Mouse (Mus musculus) forebrain, embryonic 12.5 days (tissue): ENCODE results near the gene Pcna. TPM values are rescaled to one million over a fixed set of nuclear protein-coding genes. Genes with fewer than 3 reads are reported as not detected.
"Not testable (repeated sequence)": the region's sequence is repeated elsewhere in the genome, so short reads cannot be mapped to it uniquely, and the experiment has no call there.

Source experiments
- ATAC-seq: fragments of 200-750 bp; cut with Nextera tagmentation; 2 replicates; pipeline ENCODE4 v1.8.0; 2017; ENCODE audit warnings: moderate TSS enrichment; ENCODE audit not compliant: low FRiP score
- H3K27ac ChIP-seq: fragments of 300-500 bp; sonication (generic); 2 replicates; pipeline ENCODE4 v1.5.1; 2016; ENCODE audit warnings: mild to moderate bottlenecking
- H3K27me3 ChIP-seq: fragments of 300-500 bp; sonication (generic); 2 replicates; pipeline ENCODE4 v1.6.1; 2016; ENCODE audit warnings: mild to moderate bottlenecking
- H3K36me3 ChIP-seq: fragments of 300-500 bp; sonication (generic); replicated peaks from 2 replicates; pipeline ENCODE4 v1.6.1; 2016; ENCODE audit warnings: mild to moderate bottlenecking
- H3K4me1 ChIP-seq: fragments of 300-500 bp; sonication (generic); 2 replicates; pipeline ENCODE4 v1.6.1; 2016
- H3K4me2 ChIP-seq: fragments of 300-500 bp; sonication (generic); 2 replicates; pipeline ENCODE4 v1.6.1; 2016; ENCODE audit warnings: mild to moderate bottlenecking, moderate library complexity
- H3K4me3 ChIP-seq: fragments of 300-500 bp; sonication (generic); replicated peaks from 2 replicates; pipeline ENCODE4 v1.5.1; 2016; ENCODE audit warnings: mild to moderate bottlenecking
- H3K9ac ChIP-seq: fragments of 300-500 bp; sonication (generic); 2 replicates; pipeline ENCODE4 v1.6.1; 2016; ENCODE audit warnings: mild to moderate bottlenecking
- H3K9me3 ChIP-seq: fragments of 300-500 bp; sonication (generic); 2 replicates; pipeline ENCODE4 v1.6.1; 2016
- WGBS: fragments of 180-500 bp; shearing (Covaris S2); methylation state at CpG from one replicate; pipeline ENCODE4 v1.1.7; 2016; 5-methylcytosine and 5-hydroxymethylcytosine counted together
- polyA plus RNA-seq: library from polyadenylated mRNA; unstranded; fragments of >200 nt; fragmentation: Nextera tagmentation; extraction: Ambion mirVana; gene quantifications from 2 replicates; pipeline ENCODE4 v1.2.1, GENCODE M21; 2016

The Pcna gene
- polyA plus RNA-seq, 1 experiment from 2014 or later = 322 TPM

- Histone ChIP-seq H3K27me3 (no peaks in the 10 kb centered on the region), H3K9ac (peak within 1 kb of the TSS; percentile 66), H3K36me3 (peaks cover 28% of the 10 kb centered on the region), H3K4me2 (peak within 1 kb of the TSS; percentile 77), H3K9me3 (no peaks in the 10 kb centered on the region), H3K4me1 (peaks cover 38% of the 10 kb centered on the region), H3K27ac (peak within 1 kb of the TSS; percentile 80), H3K4me3 (peak within 1 kb of the TSS; percentile 61)
- ATAC-seq = peak; percentile 94
- 7% methylated on average over 50 of the region's 50 CpGs for WGBS
These were observed 5.4 kb downstream of the Pcna start, which contains the start of gene Tmem230 for GRCm38 (mm10) chr2:132247539-132248313. Gene Tmem230 (minus strand): TSS chr2:132247807.

DNA sequence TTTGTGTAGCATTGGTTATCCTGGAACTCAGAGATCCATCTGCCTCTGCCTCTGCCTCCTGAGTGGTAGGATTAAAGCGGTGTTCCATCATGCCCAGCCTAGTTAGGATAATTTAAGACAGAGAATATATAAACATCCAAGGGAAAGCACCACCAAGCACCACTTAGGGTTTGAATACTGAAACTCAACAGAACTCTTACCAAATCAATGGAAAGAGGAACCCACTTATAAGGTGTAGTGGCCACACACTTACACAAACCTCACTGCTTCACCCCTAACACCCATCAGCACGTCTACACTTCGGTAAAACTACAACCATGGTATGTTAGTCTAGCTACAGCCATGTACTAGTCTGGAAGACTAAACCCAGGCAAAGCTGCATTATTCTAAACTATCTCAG lies 9.7 kb downstream of the Pcna start:
- no peak overlapping the region for H3K27ac ChIP-seq
- no peak overlapping the region for H3K4me2 ChIP-seq
- no peak overlapping the region for H3K4me3 ChIP-seq
- H3K9ac ChIP-seq = no peak overlapping the region
- H3K27me3 ChIP-seq = no peaks in the 10 kb centered on the region
- peaks cover 15% of the 10 kb centered on the region for H3K4me1 ChIP-seq
- 92% methylated on average over 3 of the region's 3 CpGs for WGBS
- no peaks in the 10 kb centered on the region for H3K9me3 ChIP-seq
- ATAC-seq = no peak
- peaks cover 18% of the 10 kb centered on the region for H3K36me3 ChIP-seq

- not testable (repeated sequence) for ATAC-seq, H3K27me3 ChIP-seq, H3K4me3 ChIP-seq, H3K9me3 ChIP-seq, H3K27ac ChIP-seq, H3K4me1 ChIP-seq, H3K9ac ChIP-seq, H3K4me2 ChIP-seq
- H3K36me3 ChIP-seq = peaks cover 18% of the 10 kb centered on the region
- 26% methylated on average over 10 of the region's 10 CpGs for WGBS
These were observed 12.7 kb downstream of the Pcna start for GRCm38 (mm10) chr2:132240457-132240856.

DNA sequence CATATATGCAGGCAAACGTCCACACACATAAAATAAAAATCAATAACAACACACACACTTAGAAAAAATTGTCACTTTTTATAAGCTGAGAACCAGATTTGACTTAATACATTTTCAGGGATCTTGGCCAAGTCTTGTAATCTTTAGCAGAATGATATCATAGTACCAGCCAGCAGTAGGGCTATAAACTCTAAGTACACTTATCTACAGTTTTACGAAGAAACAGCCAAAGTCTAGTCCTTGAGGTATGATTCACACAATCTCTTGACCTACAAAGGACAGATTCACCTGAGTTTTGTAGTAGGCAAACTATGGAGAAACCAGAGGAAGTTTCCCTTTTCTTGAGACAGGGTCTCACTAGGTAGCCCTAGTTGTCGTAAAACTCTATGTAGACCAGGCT lies 13.7 kb downstream of the Pcna start:
- not testable (repeated sequence) for H3K9me3 ChIP-seq, H3K27me3 ChIP-seq, H3K4me2 ChIP-seq, ATAC-seq, H3K4me3 ChIP-seq, H3K27ac ChIP-seq, H3K4me1 ChIP-seq, H3K9ac ChIP-seq
- H3K36me3 ChIP-seq = peaks cover 10% of the 10 kb centered on the region
- WGBS = 88% methylated on average over 3 of the region's 3 CpGs

- no peaks in the 10 kb centered on the region for H3K27me3 ChIP-seq
- H3K4me3 ChIP-seq = no peak overlapping the region
- no peak overlapping the region for H3K27ac ChIP-seq
- H3K4me1 ChIP-seq = no peaks in the 10 kb centered on the region
- H3K4me2 ChIP-seq = no peak overlapping the region
- H3K9ac ChIP-seq = no peak overlapping the region
- H3K36me3 ChIP-seq = no peaks in the 10 kb centered on the region
- ATAC-seq = no peak
- H3K9me3 ChIP-seq = no peaks in the 10 kb centered on the region
- WGBS = 76% methylated on average over 7 of the region's 7 CpGs
These were observed 17.1 kb downstream of the Pcna start for GRCm38 (mm10) chr2:132235975-132236374.

GRCm38 (mm10) chr2:132235291-132235690 lies 17.8 kb downstream of the Pcna start:
- H3K27me3 ChIP-seq = no peaks in the 10 kb centered on the region
- ATAC-seq = no peak
- WGBS = 72% methylated on average over 2 of the region's 2 CpGs
- H3K4me2 ChIP-seq = no peak overlapping the region
- no peak overlapping the region for H3K27ac ChIP-seq
- H3K36me3 ChIP-seq = no peaks in the 10 kb centered on the region
- no peaks in the 10 kb centered on the region for H3K4me1 ChIP-seq
- no peak overlapping the region for H3K4me3 ChIP-seq
- no peaks in the 10 kb centered on the region for H3K9me3 ChIP-seq
- no peak overlapping the region for H3K9ac ChIP-seq

DNA sequence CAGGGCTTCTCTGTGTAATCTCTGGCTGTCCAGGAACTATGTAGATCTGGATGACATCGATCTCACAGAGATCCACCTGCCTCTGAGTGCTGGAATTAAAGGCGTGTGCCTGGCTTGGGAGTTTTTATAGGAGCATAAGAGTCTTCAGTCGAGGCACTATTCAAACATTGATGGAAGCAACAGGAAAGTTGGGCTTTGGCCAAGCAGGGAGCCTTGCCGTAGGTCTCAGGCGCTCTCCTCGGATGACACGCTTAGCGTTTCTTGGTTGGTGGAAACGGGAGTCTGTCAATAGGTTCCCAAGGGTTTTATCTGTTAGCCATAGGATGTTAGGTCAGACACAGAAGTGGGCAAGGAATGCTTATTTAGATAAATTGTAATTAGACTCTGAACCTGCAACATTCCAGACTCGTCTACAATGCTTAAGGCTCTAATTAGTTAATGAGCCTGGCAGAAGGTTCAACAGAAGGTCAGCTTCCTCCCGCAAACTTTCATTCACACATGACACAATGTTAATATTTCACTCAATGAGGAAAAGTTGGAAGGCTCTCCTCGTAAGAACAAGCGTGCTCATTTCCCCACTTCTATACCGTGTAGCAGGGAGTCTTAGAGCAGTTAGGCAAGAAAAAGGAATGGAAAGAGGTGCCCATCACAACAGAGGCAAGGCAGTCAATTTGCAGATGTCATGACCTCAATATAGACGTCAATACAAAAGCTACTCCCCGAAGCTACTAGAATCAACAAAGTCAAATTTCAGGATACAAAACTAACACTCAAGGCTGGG lies 18.9 kb downstream of the Pcna start:
- Histone ChIP-seq H3K9ac (no peak overlapping the region), H3K9me3 (no peaks in the 10 kb centered on the region), H3K36me3 (no peaks in the 10 kb centered on the region), H3K4me1 (no peaks in the 10 kb centered on the region), H3K4me3 (no peak overlapping the region), H3K4me2 (no peak overlapping the region), H3K27me3 (no peaks in the 10 kb centered on the region), H3K27ac (no peak overlapping the region)
- ATAC-seq = no peak
- WGBS = 75% methylated on average over 16 of the region's 16 CpGs

DNA sequence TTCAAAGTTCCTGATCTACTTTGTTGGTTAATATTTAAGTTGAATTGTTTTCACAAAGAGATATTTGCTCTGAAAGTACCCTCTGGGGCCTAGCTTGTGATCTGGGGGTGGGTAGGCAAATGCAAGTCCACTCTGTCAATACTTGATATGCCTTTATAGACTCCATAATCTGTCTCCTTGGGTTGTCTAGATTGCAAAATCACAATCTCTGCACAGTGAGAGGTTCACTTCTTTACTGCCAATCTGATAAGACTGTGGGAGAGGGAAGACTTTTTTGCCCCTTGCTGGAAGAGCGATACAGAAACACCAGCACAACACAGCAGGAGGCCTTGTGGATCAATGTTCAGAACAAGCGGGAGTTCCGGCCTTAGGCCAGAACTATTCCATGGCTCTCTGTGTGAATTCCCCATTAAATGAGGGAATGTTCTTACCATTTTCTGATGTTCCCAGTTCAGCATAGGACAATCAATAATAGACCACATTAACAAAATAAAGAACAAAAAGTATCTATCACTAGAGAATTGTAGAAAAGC lies 20.6 kb downstream of the Pcna start:
- no peak for ATAC-seq
- Histone ChIP-seq H3K36me3 (no peaks in the 10 kb centered on the region), H3K9me3 (no peaks in the 10 kb centered on the region), H3K4me1 (no peaks in the 10 kb centered on the region), H3K9ac (no peak overlapping the region), H3K27me3 (no peaks in the 10 kb centered on the region), H3K4me2 (no peak overlapping the region), H3K27ac (no peak overlapping the region), H3K4me3 (no peak overlapping the region)
- 73% methylated on average over 3 of the region's 3 CpGs for WGBS

- Histone ChIP-seq H3K36me3 (no peaks in the 10 kb centered on the region), H3K4me3 (no peak overlapping the region), H3K9ac (no peak overlapping the region), H3K9me3 (no peaks in the 10 kb centered on the region), H3K27ac (no peak overlapping the region), H3K4me1 (no peaks in the 10 kb centered on the region), H3K4me2 (no peak overlapping the region), H3K27me3 (no peaks in the 10 kb centered on the region)
- WGBS = 87% methylated on average over 4 of the region's 4 CpGs
- no peak for ATAC-seq
These were observed 28.8 kb downstream of the Pcna start for GRCm38 (mm10) chr2:132224359-132224758.

DNA sequence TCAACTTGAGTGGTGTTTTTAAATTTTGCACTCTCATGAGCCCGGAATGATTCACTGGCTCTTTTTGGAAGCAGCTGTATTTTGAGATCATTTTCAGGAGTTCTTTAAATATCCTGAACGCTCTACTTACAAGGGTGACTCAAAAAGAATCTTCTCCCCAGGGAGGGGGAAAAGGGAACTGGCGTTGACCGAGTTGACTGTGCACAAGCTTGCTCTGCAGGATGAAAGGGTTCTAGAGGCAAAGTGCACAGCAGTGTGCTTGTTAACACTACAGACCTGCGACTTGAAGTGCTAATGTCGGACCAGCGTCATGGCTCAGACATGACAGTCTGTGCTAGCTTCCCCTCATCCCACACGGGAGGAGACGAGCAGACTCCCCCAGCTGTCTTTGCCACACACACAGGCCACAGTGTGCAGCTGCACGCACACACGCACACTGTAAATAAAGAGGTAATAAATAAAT lies 31.5 kb downstream of the Pcna start:
- H3K36me3 ChIP-seq = no peaks in the 10 kb centered on the region
- H3K4me2 ChIP-seq = no peak overlapping the region
- H3K9me3 ChIP-seq = no peaks in the 10 kb centered on the region
- H3K27ac ChIP-seq = no peak overlapping the region
- no peak overlapping the region for H3K4me3 ChIP-seq
- ATAC-seq = no peak
- no peak overlapping the region for H3K9ac ChIP-seq
- 79% methylated on average over 11 of the region's 11 CpGs for WGBS
- H3K4me1 ChIP-seq = no peaks in the 10 kb centered on the region
- no peaks in the 10 kb centered on the region for H3K27me3 ChIP-seq

DNA sequence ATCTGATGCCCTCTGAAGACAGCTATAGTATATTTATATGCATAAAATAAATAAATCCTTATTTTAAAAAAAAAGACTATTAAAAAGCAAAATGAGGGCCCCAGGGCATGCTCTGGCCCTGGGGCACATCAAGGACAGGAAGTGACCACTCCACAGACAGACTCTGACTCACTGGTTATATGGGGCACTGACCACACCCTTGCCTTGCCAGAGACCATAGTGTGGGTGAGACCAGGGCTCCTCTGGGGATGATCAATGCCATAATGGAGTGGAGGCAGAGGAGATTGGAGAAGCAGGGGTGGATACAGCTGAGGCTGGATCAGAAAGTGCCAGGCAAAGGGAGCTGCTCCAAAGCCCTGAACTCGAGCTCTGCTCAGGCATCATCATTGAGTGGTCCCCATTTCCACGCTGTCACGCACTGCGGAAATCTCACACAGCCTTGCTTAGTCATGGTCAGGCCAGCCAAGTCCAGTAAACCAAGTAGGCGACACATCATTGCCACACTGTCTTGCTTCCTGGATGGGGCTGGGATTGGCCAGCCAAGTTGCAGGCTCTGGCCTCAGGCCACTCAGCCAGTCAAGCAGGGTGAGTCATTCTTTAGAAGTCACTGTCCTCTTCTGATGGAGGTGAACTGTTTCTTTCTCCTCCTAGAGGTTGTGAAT lies 41.0 kb downstream of the Pcna start:
- H3K9me3 ChIP-seq = no peaks in the 10 kb centered on the region
- no peak overlapping the region for H3K4me3 ChIP-seq
- no peak overlapping the region for H3K4me2 ChIP-seq
- ATAC-seq = no peak
- 90% methylated on average over 5 of the region's 5 CpGs for WGBS
- no peak overlapping the region for H3K9ac ChIP-seq
- H3K27ac ChIP-seq = no peak overlapping the region
- H3K36me3 ChIP-seq = no peaks in the 10 kb centered on the region
- H3K27me3 ChIP-seq = no peaks in the 10 kb centered on the region
- H3K4me1 ChIP-seq = no peaks in the 10 kb centered on the region

- H3K4me3 ChIP-seq = no peak overlapping the region
- no peaks in the 10 kb centered on the region for H3K27me3 ChIP-seq
- H3K9ac ChIP-seq = no peak overlapping the region
- H3K27ac ChIP-seq = no peak overlapping the region
- WGBS = 84% methylated on average over 9 of the region's 9 CpGs
- no peak for ATAC-seq
- H3K4me1 ChIP-seq = no peaks in the 10 kb centered on the region
- no peaks in the 10 kb centered on the region for H3K36me3 ChIP-seq
- no peak overlapping the region for H3K4me2 ChIP-seq
- no peaks in the 10 kb centered on the region for H3K9me3 ChIP-seq
These were observed 42.3 kb downstream of the Pcna start for GRCm38 (mm10) chr2:132210806-132211312.
